Mouse (Mus musculus) frontal cortex, adult 2 months (tissue): ENCODE data around the gene Rnf6. TPM values are rescaled to one million over a fixed set of nuclear protein-coding genes. Genes with fewer than 3 reads are reported as not detected.

Experiments used
- polyA plus RNA-seq: library from polyadenylated mRNA; depleted of rRNA; stranded (reverse); fragments of >200 nt; gene quantifications from 2 replicates; pipeline ENCODE4 v1.2.3, GENCODE M21; 2012; rRNA removed

Rnf6 gene
- polyA plus RNA-seq, 1 experiment, result 45.2 TPM

Other genes with a start within 250 kb of the Rnf6 start
- gene Cyp3a25, start 211.9 kb downstream of the Rnf6 start, polyA plus RNA-seq, result not detected in 2 replicates
- gene Cyp3a59, start 142.3 kb downstream of the Rnf6 start, polyA plus RNA-seq, result not detected in 2 replicates
- not detected in 2 replicates for gene Gm5565, start 61.0 kb downstream of the Rnf6 start, polyA plus RNA-seq
- gene Gm6309, start 50.8 kb downstream of the Rnf6 start, polyA plus RNA-seq, result not detected in 2 replicates
- 0.76 and 1.3 TPM in 2 replicates for gene 1700001J03Rik, start 36.3 kb downstream of the Rnf6 start, polyA plus RNA-seq
- 36.0 and 38.4 TPM in 2 replicates for gene Cdk8, start 9.7 kb upstream of the Rnf6 start, polyA plus RNA-seq
- gene Wasf3, start 163.4 kb upstream of the Rnf6 start, polyA plus RNA-seq, result 65.3 and 67.9 TPM in 2 replicates